Mouse (Mus musculus) kidney, postnatal 10 days (tissue): Measurements from ENCODE around the gene Dctn3.
A peak's percentile ranks its signal among the peaks of the same experiment; 100 is the strongest.
"Not testable (repeated sequence)": the region's sequence is repeated elsewhere in the genome, so short reads cannot be mapped to it uniquely, and the experiment has no call there.

ENCODE experiments used
- DNase-seq: peaks from one replicate; pipeline ENCODE4 v3.0.0; 2021; ENCODE audit warnings: mixed read lengths

The Dctn3 gene

GRCm38 (mm10) chr4:41737602-41738255 is 14.8 kb upstream of the Dctn3 start:
- DNase-seq: peak; percentile 85

GRCm38 (mm10) chr4:41731052-41731765 is 8.2 kb upstream of the Dctn3 start, which contains the start of gene Arid3c:
TSS of gene Arid3c (minus strand) at chr4:41731142.
- no peak for DNase-seq

- DNase-seq: no peak
Observed at GRCm38 (mm10) chr4:41726826-41727621, 4.1 kb upstream of the Dctn3 start.

- no peak for DNase-seq
Observed at GRCm38 (mm10) chr4:41716834-41717233, 6.1 kb downstream of the Dctn3 start.

- peak; percentile 65 for DNase-seq
Observed at GRCm38 (mm10) chr4:41715596-41715995, 7.4 kb downstream of the Dctn3 start.

GRCm38 (mm10) chr4:41715082-41715481 is 7.9 kb downstream of the Dctn3 start:
- no peak for DNase-seq

GRCm38 (mm10) chr4:41714276-41714675 is 8.7 kb downstream of the Dctn3 start:
- DNase-seq: peak; percentile 82

- DNase-seq: peak; percentile 91
Observed at GRCm38 (mm10) chr4:41713197-41714067, 9.5 kb downstream of the Dctn3 start, which contains the start of gene Rpp25l. TSS of gene Rpp25l (minus strand) at chr4:41713534.

- peak; percentile 48 for DNase-seq
Observed at GRCm38 (mm10) chr4:41712421-41713196, 10.4 kb downstream of the Dctn3 start.

GRCm38 (mm10) chr4:41711705-41712375 is 11.1 kb downstream of the Dctn3 start:
- DNase-seq: no peak

- no peak for DNase-seq
Observed at GRCm38 (mm10) chr4:41710229-41710628, 12.7 kb downstream of the Dctn3 start.

- DNase-seq: no peak
Observed at GRCm38 (mm10) chr4:41708192-41708745, 14.7 kb downstream of the Dctn3 start.

- peak; percentile 79 for DNase-seq
Observed at GRCm38 (mm10) chr4:41707011-41707535, 15.9 kb downstream of the Dctn3 start.

GRCm38 (mm10) chr4:41705922-41706754 is 16.8 kb downstream of the Dctn3 start:
- DNase-seq: no peak

GRCm38 (mm10) chr4:41704651-41705050 is 18.3 kb downstream of the Dctn3 start:
- peak; percentile 51 for DNase-seq

GRCm38 (mm10) chr4:41702226-41702625 is 20.7 kb downstream of the Dctn3 start:
- DNase-seq: not testable (repeated sequence)

GRCm38 (mm10) chr4:41700224-41700623 is 22.7 kb downstream of the Dctn3 start:
- not testable (repeated sequence) for DNase-seq

- not testable (repeated sequence) for DNase-seq
Observed at GRCm38 (mm10) chr4:41699783-41700182, 23.2 kb downstream of the Dctn3 start, which contains the start of gene Il11ra1. TSS of gene Il11ra1 (plus strand) at chr4:41699989.

GRCm38 (mm10) chr4:41698421-41699016 is 24.5 kb downstream of the Dctn3 start:
- DNase-seq: not testable (repeated sequence)
